Mouse (Mus musculus) testis, adult 2 months (tissue): ENCODE results near the gene Zfp367.

Experiments used
- CTCF ChIP-seq: fragments of 200-500 bp; IDR thresholded peaks from 2 replicates; pipeline ENCODE4 v1.5.1; 2012; ENCODE audit warnings: low read depth, mild to moderate bottlenecking, inconsistent platforms, low read length, moderate library complexity; ENCODE audit not compliant: control insufficient read depth, insufficient read depth, insufficient replicate concordance
- POLR2A ChIP-seq: fragments of 200-500 bp; IDR thresholded peaks from 2 replicates; pipeline ENCODE4 v1.6.1; 2012; ENCODE audit warnings: low read depth, mild to moderate bottlenecking, inconsistent platforms, low read length, moderate library complexity; ENCODE audit not compliant: control insufficient read depth

- TF ChIP-seq POLR2A (no peak), CTCF (no peak)
Measured at GRCm38 (mm10) chr13:64153083-64153682, at the start of gene Zfp367.
